Mouse (Mus musculus) right cerebral cortex, postnatal 14 days (tissue): ENCODE measurements around the gene Defb19.

Experiments
- DNase-seq: peaks from one replicate; pipeline ENCODE4 v3.0.0; 2022

Defb19 gene

DNA sequence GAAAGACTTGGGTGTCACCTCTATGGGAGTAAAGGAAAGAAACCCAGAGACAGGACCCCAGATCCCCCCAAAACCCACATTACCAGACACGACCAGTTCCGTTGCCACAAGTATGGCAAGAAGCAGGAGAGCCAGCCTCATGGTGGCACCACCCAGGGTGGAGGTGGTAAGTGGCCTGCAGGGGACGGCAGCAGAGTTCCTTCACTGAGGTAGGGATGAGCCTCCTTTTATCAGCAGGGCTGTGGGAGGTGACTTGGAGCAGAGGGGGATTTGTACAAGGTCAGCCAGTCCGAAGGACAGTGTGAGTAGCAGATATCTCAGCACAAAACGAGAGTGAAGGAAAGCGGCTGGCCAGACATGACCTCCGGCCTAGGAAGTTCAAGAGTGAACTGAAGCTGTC lies at the start of gene Defb19:
Gene Defb19 (minus strand): TSS at position 206 of the 400 bp plus-strand sequence.
- DNase-seq, result no peak

DNA sequence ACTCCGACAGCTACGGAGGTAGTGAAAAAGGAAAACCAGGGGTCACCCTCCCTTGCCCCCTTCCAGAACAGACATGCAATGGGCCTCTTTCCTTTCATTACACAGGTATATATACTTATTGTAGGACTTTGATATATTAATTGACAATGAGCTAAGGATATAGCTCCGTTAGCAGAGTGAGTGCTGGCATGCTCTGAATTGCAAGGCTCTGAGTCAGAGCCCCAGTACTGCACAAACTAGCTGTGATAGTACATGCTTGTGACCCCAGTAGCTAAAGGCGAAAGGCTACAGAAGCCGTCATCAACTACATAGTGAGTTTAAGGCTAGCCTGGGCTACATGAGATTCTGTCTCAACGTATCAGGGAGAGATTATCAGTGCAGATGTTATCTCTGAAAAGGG lies 49.8 kb upstream of the Defb19 start:
- DNase-seq, result no peak

DNA sequence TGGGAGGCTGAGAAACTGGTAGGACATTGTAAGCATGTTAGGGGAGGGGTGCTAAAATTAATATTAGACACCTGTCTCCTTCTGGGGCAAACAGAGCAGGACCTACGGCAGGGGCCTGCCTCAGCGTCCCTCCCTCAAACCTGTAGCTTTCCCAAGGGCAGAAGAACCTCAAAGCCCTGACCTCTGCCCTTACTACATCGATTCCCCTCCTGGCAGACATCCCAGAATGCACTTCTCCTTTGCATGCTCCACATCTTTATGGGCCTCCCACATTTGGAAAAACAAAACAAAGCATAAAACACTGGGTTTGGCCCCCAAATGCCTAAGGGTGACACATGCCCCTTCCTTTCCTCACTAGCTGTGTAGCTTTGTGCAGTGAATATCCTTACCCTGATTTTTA lies 49.1 kb upstream of the Defb19 start:
- DNase-seq, result no peak

DNA sequence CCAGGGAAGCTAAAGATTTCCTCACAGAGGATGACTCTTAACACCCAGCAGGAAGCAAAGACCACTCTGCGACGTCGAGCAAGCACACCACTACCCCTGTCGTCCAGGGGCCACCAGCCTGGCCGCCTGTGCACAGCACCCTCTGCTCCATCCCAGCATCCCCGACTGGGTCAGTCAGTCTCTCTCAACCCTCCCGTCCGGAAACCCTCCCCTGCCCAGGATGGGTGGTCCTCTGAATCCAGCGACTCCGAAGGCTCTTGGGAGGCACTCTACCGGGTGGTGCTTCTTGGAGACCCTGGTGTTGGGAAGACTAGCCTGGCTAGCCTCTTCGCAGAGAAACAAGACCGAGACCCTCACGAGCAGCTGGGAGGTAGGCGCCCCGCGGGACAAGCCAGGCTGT lies 48.0 kb upstream of the Defb19 start:
- DNase-seq, result no peak

DNA sequence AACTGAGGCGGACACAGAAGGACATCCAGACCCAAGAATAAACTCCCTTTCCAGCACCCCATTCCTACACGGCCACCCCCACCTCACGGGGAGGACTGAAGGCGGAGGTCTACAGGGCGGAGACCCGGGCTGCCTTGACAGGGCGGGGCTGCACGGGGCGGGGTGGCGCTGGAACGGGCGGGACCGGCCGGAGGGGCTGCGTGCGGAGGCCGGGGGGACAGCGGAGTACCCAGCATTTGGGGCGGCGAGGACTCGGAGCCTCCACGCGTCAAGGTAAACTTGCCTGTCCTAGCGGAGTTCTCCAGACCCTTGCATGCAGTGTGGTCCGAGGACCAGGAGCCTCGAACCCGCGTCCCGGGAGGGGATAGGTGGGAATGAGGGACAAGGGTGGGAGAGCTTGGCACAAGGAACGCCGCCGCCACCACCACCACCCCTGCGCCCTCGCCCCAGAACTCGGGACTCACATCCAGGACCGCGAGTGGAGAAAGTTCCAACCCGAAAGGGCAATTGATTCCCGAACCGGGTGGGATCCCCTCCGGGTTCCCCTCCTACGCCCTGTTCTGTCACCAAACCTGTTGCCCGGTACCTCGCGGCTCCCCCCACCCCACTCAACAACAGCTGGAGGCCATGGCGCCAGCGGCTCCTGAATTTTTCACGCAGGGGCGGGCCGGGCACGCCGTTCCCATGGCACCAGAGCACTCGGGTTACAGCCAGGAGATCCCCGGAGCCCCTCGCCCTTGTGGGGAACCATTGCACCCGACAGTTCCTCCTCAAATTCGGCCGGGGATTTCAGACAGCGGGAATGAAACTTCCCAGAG lies 46.9 kb upstream of the Defb19 start, which contains the start of gene Rem1:
Gene Rem1 (plus strand): TSS at position 178 of the 818 bp plus-strand sequence.
- no peak for DNase-seq

DNA sequence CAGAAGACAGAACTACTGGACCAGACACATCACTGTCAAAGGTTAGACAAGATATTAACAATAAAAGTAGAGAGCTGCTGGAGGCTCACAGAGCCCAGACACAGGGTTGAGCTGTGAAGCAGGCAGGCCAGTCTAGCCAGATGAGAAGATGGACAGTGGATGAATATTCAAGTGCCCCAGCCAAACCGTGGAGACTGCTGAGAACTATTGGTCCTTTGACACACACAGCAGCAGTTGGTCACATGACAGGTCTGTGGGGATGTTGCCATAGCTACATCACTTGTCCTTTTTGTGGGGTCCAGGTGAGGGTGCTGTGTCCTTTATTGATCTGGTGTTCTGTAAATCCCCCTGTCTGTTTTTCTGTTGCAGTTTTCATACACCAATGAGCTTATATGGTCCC lies 45.1 kb upstream of the Defb19 start:
- no peak for DNase-seq

DNA sequence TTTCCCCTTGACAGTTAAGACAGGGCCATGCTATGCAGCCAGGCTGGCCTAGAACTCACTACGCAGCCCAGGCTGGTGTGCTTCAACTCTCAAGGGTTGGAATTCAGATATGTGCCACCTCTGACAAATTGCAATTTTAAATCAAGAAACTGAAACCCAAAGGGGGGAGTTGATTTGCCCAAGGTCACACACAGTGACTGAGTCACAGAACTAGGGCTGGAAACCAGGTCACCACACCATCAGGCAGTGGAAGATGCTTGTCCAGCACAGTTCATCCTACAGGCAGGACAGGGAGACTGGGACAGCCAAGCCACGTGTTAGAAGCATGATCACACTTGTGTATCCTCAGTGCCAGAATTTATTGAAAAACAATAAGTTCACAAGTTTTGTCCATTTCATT lies 44.5 kb upstream of the Defb19 start:
- no peak for DNase-seq

DNA sequence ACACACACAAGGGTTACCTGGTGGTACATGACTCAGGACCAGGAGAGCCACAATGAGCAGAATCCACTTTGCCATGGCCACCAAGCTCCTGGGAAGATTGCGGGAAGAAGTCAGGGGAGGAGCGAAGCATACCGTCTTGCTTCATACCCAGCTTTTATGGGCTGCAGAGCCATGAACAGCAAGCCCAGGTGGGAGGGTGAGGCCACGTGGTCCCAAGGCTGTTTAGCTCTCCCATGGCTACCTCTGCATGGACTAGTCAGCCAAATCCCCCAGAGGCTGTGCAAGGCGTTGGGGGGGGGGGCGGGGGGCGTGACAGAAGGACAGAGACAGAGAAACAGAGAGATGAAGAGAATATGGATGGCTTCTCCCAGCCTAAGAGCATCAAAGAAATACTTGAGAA lies 42.8 kb upstream of the Defb19 start, which contains the start of gene Defb25:
Gene Defb25 (minus strand): TSS at position 101 of the 400 bp plus-strand sequence.
- no peak for DNase-seq

DNA sequence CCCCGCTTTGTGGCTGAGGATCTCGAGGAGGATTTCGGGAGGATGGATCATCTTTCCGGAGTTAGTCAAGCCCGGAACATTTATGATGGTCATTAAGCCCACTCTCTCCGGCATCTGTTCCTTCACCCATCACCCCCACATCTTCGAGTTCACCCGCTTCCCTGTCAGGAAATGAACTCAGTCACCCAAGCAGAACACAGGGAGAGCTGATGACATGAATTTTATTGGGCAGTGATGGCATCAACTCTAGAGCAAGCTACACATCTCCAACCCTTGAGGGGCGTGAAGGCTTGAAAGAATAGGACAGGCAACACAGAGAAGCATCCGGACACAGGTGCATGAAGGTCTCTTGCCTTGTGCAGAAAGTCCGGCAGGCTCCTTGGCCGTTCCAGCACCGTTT lies 42.0 kb upstream of the Defb19 start:
- no peak for DNase-seq

DNA sequence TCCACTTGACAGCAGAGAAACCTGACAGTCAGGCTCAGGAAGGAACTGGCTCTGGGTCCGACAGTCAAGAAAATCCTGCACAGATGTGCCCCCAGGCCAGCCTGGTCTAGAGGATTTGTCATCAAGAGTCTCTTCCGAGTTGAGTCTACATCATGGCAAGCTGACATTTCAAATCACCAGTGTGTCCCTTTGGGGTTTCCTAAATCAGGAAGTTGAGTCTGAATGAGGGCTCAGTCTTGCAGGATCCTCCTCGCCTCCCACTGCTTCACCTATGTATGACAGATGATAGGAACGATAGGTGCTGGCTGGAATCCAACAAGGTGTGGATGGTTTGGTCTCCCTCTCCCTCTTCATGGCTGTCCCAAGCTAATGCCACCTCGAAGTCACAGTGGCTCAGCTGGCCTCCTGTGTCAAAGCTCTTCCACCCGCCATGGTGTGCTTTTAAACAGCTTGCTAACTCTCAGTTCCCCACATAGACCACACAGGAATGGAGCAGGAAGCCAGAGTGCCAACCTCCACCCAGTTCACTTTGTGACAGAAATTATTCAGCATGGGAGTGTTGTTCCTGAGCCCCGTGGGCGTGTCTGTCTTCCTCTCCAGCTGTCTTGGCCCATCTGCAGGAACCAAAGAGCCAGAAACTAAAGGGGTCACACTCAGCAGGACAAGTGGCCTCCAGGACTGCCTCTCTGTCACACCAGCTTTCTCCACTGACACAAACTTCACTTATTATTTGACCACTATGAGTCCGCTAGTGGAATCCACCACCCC lies 40.4 kb upstream of the Defb19 start:
- no peak for DNase-seq

DNA sequence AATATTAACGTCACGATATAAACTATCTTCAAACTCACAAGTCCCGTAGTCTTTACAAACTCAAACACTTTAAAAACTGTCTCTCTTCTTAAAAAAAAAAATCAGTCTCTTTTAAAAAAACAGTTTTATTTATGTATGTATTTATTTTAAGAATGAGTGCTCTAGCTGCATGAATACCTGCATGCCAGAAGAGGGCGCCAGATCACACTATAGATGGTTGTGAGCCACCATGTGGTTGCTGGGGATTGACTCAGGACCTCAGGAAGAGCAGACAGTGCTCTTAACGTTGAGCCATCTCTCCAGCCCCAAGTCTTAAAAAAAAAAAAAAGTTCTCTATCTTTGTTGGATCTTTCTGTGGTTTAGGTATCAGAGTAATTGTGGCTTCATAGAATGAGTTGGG lies 37.3 kb upstream of the Defb19 start:
- DNase-seq, result no peak

DNA sequence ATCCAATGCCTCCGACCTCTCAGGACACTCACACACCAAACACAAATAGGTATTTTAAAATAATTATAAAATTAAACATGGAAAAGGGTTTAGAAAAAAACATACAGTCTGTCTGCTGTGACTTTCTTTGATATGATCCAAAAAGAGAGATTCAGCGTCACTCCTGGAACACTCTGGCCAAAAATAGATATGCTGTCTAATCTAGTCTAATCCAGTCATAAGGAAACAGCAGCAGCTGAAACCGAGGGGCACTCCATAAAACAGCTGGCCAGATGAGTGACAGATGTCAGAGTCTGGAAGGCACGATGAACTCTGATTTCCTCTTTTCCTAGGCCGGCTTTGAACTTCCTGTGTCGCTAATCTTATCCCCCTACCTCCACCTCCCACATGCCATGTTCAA lies 36.4 kb upstream of the Defb19 start:
- DNase-seq, result no peak

DNA sequence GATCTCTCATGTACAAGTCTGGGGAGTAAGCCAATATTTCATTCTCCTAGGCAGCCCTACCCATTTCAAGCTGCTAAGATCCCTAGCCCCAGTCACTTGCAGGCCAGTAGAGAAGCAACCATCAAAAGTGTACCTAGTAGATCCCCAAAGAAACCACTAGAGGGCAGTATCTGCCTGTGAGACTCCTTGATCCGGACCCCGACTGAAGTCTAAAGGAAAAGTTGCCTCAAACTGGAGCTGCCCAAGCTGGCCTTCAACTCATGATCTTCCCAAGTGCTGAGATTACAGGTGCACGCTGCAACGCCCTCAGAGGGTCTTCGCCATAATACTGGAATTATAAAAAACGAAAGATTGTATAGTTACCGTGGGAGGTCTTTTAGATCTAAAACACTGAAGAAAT lies 35.5 kb upstream of the Defb19 start:
- peak; percentile 35 for DNase-seq

DNA sequence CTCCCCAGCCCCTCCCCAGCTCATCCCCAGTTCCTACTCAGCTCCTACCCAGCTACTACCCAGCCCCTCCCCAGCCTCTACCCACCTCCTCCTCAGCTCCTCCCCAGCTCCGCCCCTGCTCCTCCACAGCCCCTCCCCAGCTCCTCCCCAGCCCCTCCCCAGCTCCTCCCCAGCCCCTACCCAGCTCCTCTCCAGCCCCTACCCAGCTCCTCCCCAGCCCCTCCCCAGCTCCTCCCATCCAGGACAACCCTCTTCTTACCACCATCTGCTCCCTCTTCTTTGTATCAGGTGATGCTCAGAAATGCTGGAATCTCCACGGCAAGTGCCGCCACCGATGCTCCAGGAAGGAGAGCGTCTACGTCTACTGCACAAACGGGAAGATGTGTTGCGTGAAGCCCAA lies 32.1 kb upstream of the Defb19 start:
- DNase-seq, result no peak

DNA sequence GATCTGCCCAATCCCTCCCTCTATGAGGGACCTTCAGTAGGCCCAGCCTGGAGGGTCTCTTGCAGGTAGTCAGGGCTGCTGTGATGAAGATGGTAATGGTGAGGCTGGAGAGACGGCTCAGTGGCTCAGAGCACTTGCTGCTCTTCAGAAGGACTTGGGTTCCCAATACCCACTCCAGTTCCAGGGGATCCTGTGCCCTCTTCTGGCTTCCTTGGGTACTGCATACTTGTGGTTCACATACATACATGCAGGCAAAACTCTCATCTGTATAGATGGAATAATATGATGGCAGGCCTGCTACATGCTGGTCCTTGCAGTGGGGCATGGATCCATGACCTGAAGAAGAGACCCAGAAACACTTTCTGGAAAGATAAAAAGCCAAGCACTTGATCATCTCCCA lies 28.6 kb upstream of the Defb19 start:
- no peak for DNase-seq

DNA sequence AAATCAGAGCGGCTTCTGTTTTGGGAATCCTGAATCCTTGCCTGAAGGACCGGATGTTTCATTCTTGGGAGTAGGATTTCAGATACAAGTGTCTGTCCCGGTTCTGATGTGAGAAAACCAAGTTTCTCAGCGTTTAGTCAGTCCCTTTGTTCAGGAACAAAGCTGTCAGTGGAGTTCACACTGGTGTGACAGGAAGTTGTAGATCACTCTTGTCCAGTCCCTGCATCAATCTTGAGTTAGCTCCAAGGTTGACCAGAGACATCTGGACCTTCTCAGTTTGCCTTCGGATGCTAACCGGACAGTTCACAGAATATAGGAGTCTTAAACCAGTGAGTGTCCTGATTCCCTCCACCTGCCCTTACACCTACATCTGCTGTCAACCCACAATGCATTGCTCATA lies 27.6 kb upstream of the Defb19 start:
- DNase-seq, result no peak

DNA sequence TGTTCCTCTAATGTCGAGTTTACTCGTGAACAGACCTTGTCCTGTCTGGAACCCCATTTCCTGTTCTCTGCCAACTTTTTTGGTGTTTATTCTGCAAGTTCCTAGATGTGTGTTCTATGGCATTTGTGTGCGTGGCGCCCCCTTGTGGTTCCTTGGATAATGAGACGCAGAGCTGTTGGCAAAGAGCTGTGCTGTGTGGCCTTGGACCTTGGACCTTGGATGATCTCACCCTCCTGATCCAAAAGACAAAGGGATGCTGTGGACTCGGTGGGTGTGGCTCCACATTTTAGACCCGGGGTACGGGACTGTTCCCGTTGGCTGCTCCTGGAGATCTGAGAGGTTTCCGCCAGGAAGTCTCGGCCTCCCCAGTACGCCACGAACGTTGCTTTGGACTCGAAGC lies 23.9 kb upstream of the Defb19 start, which contains the start of gene Defb36:
Gene Defb36 (plus strand): TSS at position 271 of the 400 bp plus-strand sequence.
- peak; percentile 27 for DNase-seq

DNA sequence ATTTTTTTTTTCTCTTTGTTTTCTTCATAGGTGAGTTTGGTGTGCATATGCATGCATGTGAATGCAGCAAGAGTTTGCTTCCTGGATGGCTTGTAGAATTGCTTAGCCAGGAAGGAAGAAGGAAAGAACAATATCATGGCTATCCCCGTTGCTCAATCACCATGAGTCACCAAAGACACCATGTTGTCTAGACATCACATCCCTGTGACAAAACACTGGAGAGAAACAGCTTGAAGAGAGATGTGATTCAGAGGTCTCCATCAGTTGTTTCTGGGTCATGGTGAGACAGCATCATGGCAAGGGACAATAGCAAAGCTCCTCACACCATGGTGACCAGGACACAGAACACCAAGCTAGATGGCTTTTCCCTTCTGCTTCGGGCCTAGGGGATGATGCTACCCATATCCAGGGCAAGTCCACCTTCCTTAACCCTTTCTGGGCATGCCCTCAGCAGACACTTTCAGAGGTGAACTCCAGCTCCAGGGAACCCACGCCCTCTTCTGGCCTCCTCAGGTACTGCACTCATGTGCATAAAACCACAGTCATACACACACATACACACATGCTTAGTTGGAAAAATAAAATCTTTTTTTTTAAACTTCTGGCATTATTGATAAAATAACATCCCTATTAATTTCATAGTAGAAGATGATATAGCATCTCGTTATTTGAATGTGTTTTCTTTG lies 21.3 kb upstream of the Defb19 start:
- DNase-seq, result no peak

DNA sequence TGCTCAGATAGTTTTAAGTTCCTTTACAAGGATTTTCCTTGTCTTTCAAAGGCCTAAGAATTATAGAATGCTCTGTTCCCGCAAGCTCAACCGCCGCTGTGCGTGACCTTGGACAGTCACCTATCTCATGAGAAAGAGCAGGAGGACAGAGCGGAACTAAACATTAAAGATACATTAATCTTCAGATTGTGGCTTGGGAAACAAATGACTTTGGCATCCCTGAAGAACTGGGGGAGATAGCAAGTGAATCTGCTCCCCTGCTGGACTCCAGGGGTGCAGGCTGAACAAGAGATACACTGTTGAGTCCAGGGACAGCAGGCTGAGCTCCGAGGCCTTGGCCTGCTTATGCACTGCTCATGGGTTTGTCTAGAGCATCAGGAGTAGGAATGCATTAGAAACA lies 20.0 kb upstream of the Defb19 start:
- no peak for DNase-seq

DNA sequence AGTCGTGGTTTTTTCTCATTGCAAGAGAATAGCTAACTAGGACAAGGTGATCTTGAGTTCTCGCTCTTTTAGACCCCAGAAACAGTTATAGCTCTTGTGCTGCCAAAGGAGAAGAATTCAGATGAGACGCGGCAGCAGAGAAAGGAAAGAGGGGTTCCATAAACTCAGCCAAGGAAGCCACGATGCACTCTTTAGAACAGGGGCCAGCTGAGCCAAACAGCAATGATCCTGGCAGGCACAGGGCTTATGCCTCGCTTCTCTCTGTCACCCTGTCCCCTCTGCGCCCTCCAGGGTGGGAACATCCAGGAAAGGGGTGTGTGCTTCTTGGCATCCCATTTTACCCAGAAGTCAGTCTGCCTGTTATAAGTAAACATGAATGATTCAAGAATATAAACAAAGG lies 19.2 kb upstream of the Defb19 start, which contains the start of gene Defb45:
Gene Defb45 (minus strand): TSS at position 101 of the 400 bp plus-strand sequence.
- DNase-seq, result no peak

DNA sequence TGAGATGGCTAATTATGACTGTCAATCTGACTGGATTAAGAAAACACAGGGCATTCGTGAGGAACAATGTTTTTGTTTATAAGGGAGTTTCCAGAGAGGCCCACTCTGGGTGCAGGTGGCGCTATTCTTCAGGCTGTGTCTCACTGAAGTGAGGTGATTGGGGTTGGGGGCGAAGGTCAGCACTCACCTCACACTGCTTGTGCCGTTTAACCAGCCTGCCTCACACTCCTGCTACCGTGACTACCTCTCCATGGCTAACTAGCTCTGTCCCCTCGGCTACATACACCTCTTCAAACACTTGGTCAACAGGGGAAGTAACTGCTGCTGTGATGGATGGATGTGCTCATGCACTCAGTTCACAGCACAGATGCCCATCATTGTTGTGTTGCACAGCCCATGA lies 8.9 kb upstream of the Defb19 start:
- DNase-seq, result no peak

DNA sequence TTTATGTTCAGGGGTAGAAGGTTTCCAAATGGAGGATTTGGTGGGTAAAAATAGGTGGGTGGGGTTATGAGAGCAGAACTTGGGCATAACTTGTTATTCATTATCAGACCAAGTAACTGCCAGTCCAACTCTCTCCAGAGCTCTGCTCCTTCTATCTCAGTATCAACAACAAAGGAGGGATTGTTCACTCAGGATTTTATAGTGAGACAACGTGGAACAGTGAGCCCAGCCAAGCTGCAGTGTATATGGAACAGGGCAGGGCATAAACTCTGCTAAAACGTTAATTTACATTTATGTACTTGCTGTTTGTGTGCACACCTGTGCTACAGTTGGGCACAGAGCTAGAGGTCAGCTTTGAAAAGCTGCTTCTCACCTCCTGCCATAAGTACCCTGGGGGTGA lies 8.3 kb upstream of the Defb19 start:
- DNase-seq, result no peak

DNA sequence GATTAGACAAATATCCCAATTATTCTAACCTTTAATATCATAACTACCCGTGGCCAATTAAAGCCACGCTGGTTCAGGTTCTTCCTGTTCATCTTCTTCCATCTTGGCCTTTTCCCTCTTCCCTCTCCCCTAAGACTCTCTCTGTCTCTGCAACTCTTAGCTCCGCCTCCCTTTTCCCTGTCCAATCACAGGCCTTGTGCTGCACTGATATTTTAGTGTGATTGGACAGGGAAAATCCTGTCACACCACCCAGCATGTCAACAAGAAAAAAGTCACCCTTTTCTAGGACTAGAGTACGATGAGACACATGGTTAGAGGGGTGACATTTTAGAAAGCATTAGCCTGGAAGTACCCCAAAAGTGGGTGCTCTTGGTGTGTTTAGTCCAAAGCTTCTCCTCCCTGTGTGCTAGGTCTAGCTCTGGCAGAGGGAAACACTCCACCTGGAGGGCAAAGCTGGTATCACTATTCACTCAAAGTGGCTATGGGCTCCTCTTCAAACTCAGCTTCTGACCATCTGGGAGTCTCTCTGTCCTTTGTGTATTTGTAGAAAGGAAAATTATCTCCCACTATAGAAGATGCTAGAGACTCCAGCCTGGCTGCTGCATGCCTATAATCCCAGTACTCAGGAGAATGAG lies 6.9 kb upstream of the Defb19 start:
- DNase-seq, result no peak
